Mouse (Mus musculus) CH12.LX (cell line): Measurements from ENCODE around the gene Hcls1.

Source experiments
- CTCF ChIP-seq, 2 experiments: IDR thresholded peaks in 1 of 2; conservative IDR thresholded peaks in 1 of 2; 2 replicates each; pipeline ENCODE4 v1.5.1; 2011 to 2012; ENCODE audit warnings: low read depth in 2 of 2, low read length in 2 of 2, improper control_type of control experiment in 1 of 2, inconsistent platforms in 1 of 2, mild to moderate bottlenecking in 1 of 2, moderate library complexity in 1 of 2
- EP300 ChIP-seq: IDR thresholded peaks from 2 replicates; pipeline ENCODE4 v1.6.1; 2011; ENCODE audit warnings: low read length, improper control_type of control experiment
- ETS1 ChIP-seq: conservative IDR thresholded peaks from 2 replicates; pipeline ENCODE4 v1.6.1; 2012; ENCODE audit warnings: low read depth, mild to moderate bottlenecking, inconsistent platforms, low read length, improper control_type of control experiment, moderate library complexity
- HCFC1 ChIP-seq: IDR thresholded peaks from 2 replicates; pipeline ENCODE4 v1.6.1; 2012; ENCODE audit warnings: low read depth, mild to moderate bottlenecking, inconsistent platforms, low read length, improper control_type of control experiment
- MYC ChIP-seq: IDR thresholded peaks from 2 replicates; pipeline ENCODE4 v1.6.1; 2011; ENCODE audit warnings: low read depth, mild to moderate bottlenecking, improper control_type of control experiment, low read length
- NELFE ChIP-seq: IDR thresholded peaks from 2 replicates; pipeline ENCODE4 v1.6.1; 2011; ENCODE audit warnings: low read depth, low read length, improper control_type of control experiment
- POLR2A ChIP-seq: IDR thresholded peaks from 2 replicates; pipeline ENCODE4 v1.6.1; 2011; ENCODE audit warnings: low read depth, mild to moderate bottlenecking, improper control_type of control experiment, low read length

- TF ChIP-seq CTCF (conservative IDR thresholded peaks at IDR 0.05 in 1 of 2, IDR thresholded peaks at IDR 0.05 in 1 of 2; ENCODE audit: low read depth in 2 of 2, low read length in 2 of 2) (no peak), NELFE (no peak), EP300 (no peak), HCFC1 (no peak), MYC (no peak), POLR2A (no peak), ETS1 (no peak)
Measured at GRCm38 (mm10) chr16:36918505-36918904, 16.3 kb upstream of the Hcls1 start.
